Mouse (Mus musculus): Measurements from ENCODE around the gene Pde6h. TPM values are rescaled to one million over a fixed set of nuclear protein-coding genes. Genes with fewer than 3 reads are reported as not detected.

The Pde6h gene
- polyA plus RNA-seq, 1 experiment from 2014 or later = not detected

- no peaks in the 10 kb centered on the region for H3K36me3 ChIP-seq (ENCODE audit: control insufficient read depth, insufficient read depth, low read length)
- WGBS = 62% methylated on average over 8 of the region's 8 CpGs
- H3K4me2 ChIP-seq (ENCODE audit: low read depth, low read length) = no peak overlapping the region
- no peak overlapping the region for H3K4me3 ChIP-seq (replicated peaks; ENCODE audit: low read length)
- no peaks in the 10 kb centered on the region for H3K9me3 ChIP-seq (replicated peaks; ENCODE audit: control insufficient read depth, low read length)
- no peak overlapping the region for H3K27ac ChIP-seq (ENCODE audit: low read length)
- H3K9ac ChIP-seq (ENCODE audit: low read length) = no peak overlapping the region
- no peak for ATAC-seq (ENCODE audit: insufficient read depth, low FRiP score)
- no peaks in the 10 kb centered on the region for H3K27me3 ChIP-seq (ENCODE audit: control insufficient read depth, insufficient read depth, low read length)
- peaks cover 13% of the 10 kb centered on the region for H3K4me1 ChIP-seq (ENCODE audit: control insufficient read depth, insufficient read depth, low read length)
Observed at GRCm38 (mm10) chr6:136903885-136904470, 19.7 kb upstream of the Pde6h start.

GRCm38 (mm10) chr6:136906283-136906936, 17.2 kb upstream of the Pde6h start:
- H3K27me3 ChIP-seq (ENCODE audit: control insufficient read depth, insufficient read depth, low read length) = no peaks in the 10 kb centered on the region
- peak; percentile 49; the same call in 1 of the 2 replicates for ATAC-seq (ENCODE audit: insufficient read depth, low FRiP score)
- H3K9ac ChIP-seq (ENCODE audit: low read length) = no peak overlapping the region
- peak overlapping the region; percentile 53 for H3K27ac ChIP-seq (ENCODE audit: low read length)
- no peaks in the 10 kb centered on the region for H3K36me3 ChIP-seq (ENCODE audit: control insufficient read depth, insufficient read depth, low read length)
- no peak overlapping the region for H3K4me3 ChIP-seq (replicated peaks; ENCODE audit: low read length)
- no peaks in the 10 kb centered on the region for H3K9me3 ChIP-seq (replicated peaks; ENCODE audit: control insufficient read depth, low read length)
- WGBS = 65% methylated on average over 19 of the region's 19 CpGs
- no peak overlapping the region for H3K4me2 ChIP-seq (ENCODE audit: low read depth, low read length)
- peaks cover 23% of the 10 kb centered on the region for H3K4me1 ChIP-seq (ENCODE audit: control insufficient read depth, insufficient read depth, low read length)

- H3K4me2 ChIP-seq (ENCODE audit: low read depth, low read length) = no peak overlapping the region; the same call in 1 of the 2 replicates
- H3K27me3 ChIP-seq (ENCODE audit: control insufficient read depth, insufficient read depth, low read length) = no peaks in the 10 kb centered on the region
- ATAC-seq (ENCODE audit: insufficient read depth, low FRiP score) = no peak
- H3K27ac ChIP-seq (ENCODE audit: low read length) = peak overlapping the region; percentile 53
- no peaks in the 10 kb centered on the region for H3K36me3 ChIP-seq (ENCODE audit: control insufficient read depth, insufficient read depth, low read length)
- H3K4me1 ChIP-seq (ENCODE audit: control insufficient read depth, insufficient read depth, low read length) = peaks cover 23% of the 10 kb centered on the region
- no peak overlapping the region for H3K9ac ChIP-seq (ENCODE audit: low read length)
- 53% methylated on average over 10 of the region's 10 CpGs for WGBS
- no peaks in the 10 kb centered on the region for H3K9me3 ChIP-seq (replicated peaks; ENCODE audit: control insufficient read depth, low read length)
- no peak overlapping the region for H3K4me3 ChIP-seq (replicated peaks; ENCODE audit: low read length)
Observed at GRCm38 (mm10) chr6:136906937-136907293, 16.7 kb upstream of the Pde6h start.

DNA sequence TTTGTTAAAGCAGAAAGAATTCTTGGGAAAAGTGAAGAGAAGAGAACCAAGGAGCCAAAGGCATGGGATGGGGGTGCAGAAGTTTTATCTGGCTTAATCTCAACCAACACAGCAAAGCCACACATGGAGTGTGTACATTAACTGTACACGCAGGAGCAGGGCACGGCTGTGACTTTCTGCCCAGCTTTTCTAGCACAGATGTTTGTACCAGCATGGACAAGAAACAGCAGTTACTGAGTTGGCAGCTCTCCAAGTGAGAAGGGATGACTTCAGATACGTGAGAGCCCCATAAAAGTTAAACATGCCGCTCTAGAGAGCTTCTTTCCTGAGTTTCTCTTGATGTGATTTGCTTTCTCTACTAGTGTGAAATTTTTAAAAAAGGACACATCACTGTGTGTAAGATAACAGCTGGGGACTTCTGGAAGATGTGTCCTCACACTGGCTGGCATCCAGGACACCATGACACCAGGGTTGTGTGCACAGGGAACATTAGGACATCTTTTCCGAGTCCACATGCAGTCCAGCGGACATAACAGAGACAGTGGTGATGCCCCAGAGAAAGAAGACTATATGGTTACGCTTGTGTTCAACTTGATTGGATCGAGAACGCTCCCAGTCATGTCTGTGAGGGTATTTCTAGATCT, 13.3 kb upstream of the Pde6h start:
- Histone ChIP-seq H3K27me3 (ENCODE audit: control insufficient read depth, insufficient read depth, low read length) (no peaks in the 10 kb centered on the region), H3K4me1 (ENCODE audit: control insufficient read depth, insufficient read depth, low read length) (peaks cover 37% of the 10 kb centered on the region), H3K4me3 (replicated peaks; ENCODE audit: low read length) (no peak overlapping the region), H3K36me3 (ENCODE audit: control insufficient read depth, insufficient read depth, low read length) (no peaks in the 10 kb centered on the region), H3K9ac (ENCODE audit: low read length) (no peak overlapping the region), H3K9me3 (replicated peaks; ENCODE audit: control insufficient read depth, low read length) (no peaks in the 10 kb centered on the region), H3K27ac (ENCODE audit: low read length) (peak overlapping the region; percentile 85), H3K4me2 (ENCODE audit: low read depth, low read length) (no peak overlapping the region)
- ATAC-seq (ENCODE audit: insufficient read depth, low FRiP score) = peak; percentile 30; the same call in 1 of the 2 replicates
- 48% methylated on average over 9 of the region's 9 CpGs for WGBS

DNA sequence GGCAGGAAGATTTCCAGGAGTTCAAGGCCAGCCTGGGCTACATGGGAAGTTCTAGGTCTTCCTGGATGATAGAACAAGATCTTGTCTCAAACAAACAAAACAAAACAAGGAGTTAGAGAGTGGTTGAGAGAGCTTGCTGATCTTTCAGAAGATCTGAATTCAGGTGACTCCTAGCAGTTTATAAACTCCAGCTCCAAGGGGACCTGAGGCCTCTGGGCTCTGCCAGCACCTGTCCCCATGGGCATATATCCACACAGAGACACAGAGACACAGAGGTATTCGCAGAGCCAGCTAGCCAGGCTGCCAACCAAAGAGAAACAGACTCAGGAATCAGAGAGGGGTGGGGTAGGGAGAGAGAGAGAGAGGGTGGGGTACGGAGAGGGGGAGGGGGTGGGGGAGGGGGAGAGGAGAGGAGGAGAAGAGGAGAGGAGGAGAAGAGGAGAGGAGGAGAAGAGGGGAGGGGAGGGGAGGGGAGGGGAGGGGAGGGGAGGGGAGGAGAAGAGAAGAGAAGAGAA, 10.8 kb upstream of the Pde6h start:
- no peaks in the 10 kb centered on the region for H3K27me3 ChIP-seq (ENCODE audit: control insufficient read depth, insufficient read depth, low read length)

GRCm38 (mm10) chr6:136913384-136914126, 10.1 kb upstream of the Pde6h start:
- Histone ChIP-seq H3K4me2 (ENCODE audit: low read depth, low read length) (peak overlapping the region; percentile 41), H3K9ac (ENCODE audit: low read length) (peak overlapping the region; percentile 62), H3K9me3 (replicated peaks; ENCODE audit: control insufficient read depth, low read length) (no peaks in the 10 kb centered on the region), H3K27me3 (ENCODE audit: control insufficient read depth, insufficient read depth, low read length) (no peaks in the 10 kb centered on the region), H3K36me3 (ENCODE audit: control insufficient read depth, insufficient read depth, low read length) (no peaks in the 10 kb centered on the region), H3K4me1 (ENCODE audit: control insufficient read depth, insufficient read depth, low read length) (peaks cover 24% of the 10 kb centered on the region), H3K4me3 (replicated peaks; ENCODE audit: low read length) (0 out of 2 replicates have a peak overlapping the region, but pooled peaks have one; percentile 14), H3K27ac (ENCODE audit: low read length) (peak overlapping the region; percentile 93)
- peak; percentile 76; the same call in 1 of the 2 replicates for ATAC-seq (ENCODE audit: insufficient read depth, low FRiP score)
- 10% methylated on average over 18 of the region's 18 CpGs for WGBS

More for the DNA sequence above, 10.8 kb upstream of the Pde6h start:
- peak overlapping the region; percentile 82 for H3K27ac ChIP-seq (ENCODE audit: low read length)
- peaks cover 24% of the 10 kb centered on the region for H3K4me1 ChIP-seq (ENCODE audit: control insufficient read depth, insufficient read depth, low read length)
- H3K4me2 ChIP-seq (ENCODE audit: low read depth, low read length) = no peak overlapping the region
- WGBS = 71% methylated on average over 1 of the region's 2 CpGs
- H3K9ac ChIP-seq (ENCODE audit: low read length) = no peak overlapping the region
- H3K36me3 ChIP-seq (ENCODE audit: control insufficient read depth, insufficient read depth, low read length) = no peaks in the 10 kb centered on the region
- H3K4me3 ChIP-seq (replicated peaks; ENCODE audit: low read length) = no peak overlapping the region
- no peak for ATAC-seq (ENCODE audit: insufficient read depth, low FRiP score)
- H3K9me3 ChIP-seq (replicated peaks; ENCODE audit: control insufficient read depth, low read length) = no peaks in the 10 kb centered on the region

DNA sequence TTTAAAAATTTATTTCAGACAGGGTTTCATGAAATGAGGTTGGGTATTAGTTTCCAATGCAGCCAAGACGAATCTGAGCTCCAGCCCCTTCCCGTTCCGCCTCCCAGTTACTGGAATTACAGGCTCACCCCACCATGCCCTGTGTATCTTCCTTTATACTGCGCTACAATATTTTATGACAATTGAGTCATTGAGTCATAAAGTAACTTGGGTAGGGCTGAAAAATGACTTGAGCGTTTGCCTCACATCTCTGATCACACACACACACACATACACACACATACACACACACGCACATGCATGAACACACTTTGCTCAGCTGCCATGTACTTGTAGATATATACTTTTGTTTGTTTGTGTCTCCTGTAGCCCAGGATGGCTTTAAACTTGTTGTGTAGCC, 9.4 kb upstream of the Pde6h start:
- Histone ChIP-seq H3K4me3 (replicated peaks; ENCODE audit: low read length) (no peak overlapping the region), H3K9ac (ENCODE audit: low read length) (no peak overlapping the region; the same call in 1 of the 2 replicates), H3K9me3 (replicated peaks; ENCODE audit: control insufficient read depth, low read length) (no peaks in the 10 kb centered on the region), H3K4me2 (ENCODE audit: low read depth, low read length) (no peak overlapping the region), H3K27ac (ENCODE audit: low read length) (peak overlapping the region; percentile 93; the same call in 1 of the 2 replicates), H3K36me3 (ENCODE audit: control insufficient read depth, insufficient read depth, low read length) (no peaks in the 10 kb centered on the region), H3K27me3 (ENCODE audit: control insufficient read depth, insufficient read depth, low read length) (no peaks in the 10 kb centered on the region), H3K4me1 (ENCODE audit: control insufficient read depth, insufficient read depth, low read length) (peaks cover 24% of the 10 kb centered on the region)
- no peak for ATAC-seq (ENCODE audit: insufficient read depth, low FRiP score)
- 79% methylated on average over 6 of the region's 6 CpGs for WGBS

GRCm38 (mm10) chr6:136915721-136916395, 7.8 kb upstream of the Pde6h start:
- no peaks in the 10 kb centered on the region for H3K27me3 ChIP-seq (ENCODE audit: control insufficient read depth, insufficient read depth, low read length)
- H3K9ac ChIP-seq (ENCODE audit: low read length) = no peak overlapping the region
- H3K4me2 ChIP-seq (ENCODE audit: low read depth, low read length) = no peak overlapping the region
- no peaks in the 10 kb centered on the region for H3K9me3 ChIP-seq (replicated peaks; ENCODE audit: control insufficient read depth, low read length)
- H3K4me1 ChIP-seq (ENCODE audit: control insufficient read depth, insufficient read depth, low read length) = peaks cover 13% of the 10 kb centered on the region
- H3K4me3 ChIP-seq (replicated peaks; ENCODE audit: low read length) = no peak overlapping the region
- no peak overlapping the region for H3K27ac ChIP-seq (ENCODE audit: low read length)
- WGBS = 82% methylated on average over 8 of the region's 8 CpGs
- no peak for ATAC-seq (ENCODE audit: insufficient read depth, low FRiP score)
- no peaks in the 10 kb centered on the region for H3K36me3 ChIP-seq (ENCODE audit: control insufficient read depth, insufficient read depth, low read length)
